In the genomic region with DNA sequence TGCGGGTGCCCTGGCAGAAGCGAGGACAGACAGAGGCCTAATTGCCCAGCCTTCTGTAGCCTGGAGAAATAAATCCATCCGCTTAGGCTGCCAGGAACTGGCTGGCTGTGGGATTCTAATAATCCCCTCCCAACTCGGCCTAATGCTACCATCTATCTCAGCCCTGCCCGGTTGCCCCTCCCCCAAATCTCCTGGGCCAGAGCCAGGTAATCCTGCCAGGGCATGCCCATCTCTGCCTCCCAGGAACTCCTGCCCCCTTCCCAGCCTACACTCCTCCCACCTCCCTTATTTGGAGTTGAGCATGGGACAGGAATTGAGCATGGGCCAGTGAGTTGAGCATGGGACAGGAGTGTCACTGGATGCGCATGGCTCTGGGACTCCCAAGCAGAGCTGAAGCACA, we compare ENCODE assay signal across 11 mouse cellular contexts. TPM values are rescaled to one million over a fixed set of nuclear protein-coding genes. Genes with fewer than 3 reads are reported as not detected.
A peak's percentile ranks its signal among the peaks of the same experiment; 100 is the strongest.
DNase-seq lines count a peak whose midpoint lies in the region; ATAC-seq and TF ChIP-seq lines count a peak whose summit lies in the region.
"Had no signal": no experiment of that assay in that cellular context is flagged by ENCODE, and none has a peak within 500 bp of the region (broad histone marks: within the 10 kb centered on the region; RNA-seq: fewer than 3 reads in every experiment).

No protein-coding gene starts in this region.

- ATAC-seq in forebrain, embryonic 14.5 days: peak; percentile 27

- H3K36me3 ChIP-seq in forebrain, embryonic 14.5 days (ENCODE audit: control insufficient read depth, insufficient read depth, low read length): 0 out of 2 replicates have a peak, but pooled peaks cover 3% of the 10 kb centered on the region

- TF ChIP-seq CTCF in lung, adult 2 months (IDR thresholded peaks at IDR 0.05; ENCODE audit: insufficient read depth, low read length): no peak

- H3K9ac ChIP-seq in forebrain, embryonic 14.5 days (ENCODE audit: low read length): no peak overlapping the region
- H3K9ac ChIP-seq: heart, embryonic 13.5 days had no signal

- H3K4me1 ChIP-seq in lung, adult 2 months (ENCODE audit: control insufficient read depth, insufficient read depth, low read length): no peaks in the 10 kb centered on the region
- peaks cover 30% of the 10 kb centered on the region for H3K4me1 ChIP-seq in forebrain, embryonic 14.5 days (ENCODE audit: control insufficient read depth, insufficient read depth, low read length)

- no peak overlapping the region for H3K4me3 ChIP-seq in lung, adult 2 months (replicated peaks; ENCODE audit: extremely low read depth, low read depth, low read length)
- no peak overlapping the region for H3K4me3 ChIP-seq in forebrain, embryonic 14.5 days (ENCODE audit: low read depth, low read length)
- H3K4me3 ChIP-seq: heart, embryonic 13.5 days; myocyte had no signal

- WGBS in lung, adult 2 months: 55% methylated on average over 6 of the region's 6 CpGs
- 19% methylated on average over 6 of the region's 6 CpGs for WGBS in forebrain, embryonic 14.5 days

- DNase-seq in cerebellum, postnatal 10 days: peak; percentile 83 to 90
- DNase-seq in cerebellum, postnatal 36 days: no peak
- DNase-seq in lung, postnatal 10 days: peak; percentile 42
- no peak for DNase-seq in lung, adult 2 months
- peak; percentile 71 for DNase-seq in forebrain, embryonic 14.5 days (ENCODE audit: low spot score)
- DNase-seq in retina, adult 2 months (ENCODE audit: low read depth, low spot score): peak; percentile 93
- DNase-seq in adrenal gland, postnatal 4 days (ENCODE audit: low spot score in 2 of 2): no peak
- DNase-seq in adrenal gland, adult 8-10 months: no peak

- H3K9me3 ChIP-seq in forebrain, embryonic 14.5 days (replicated peaks; ENCODE audit: control insufficient read depth, low read length): no peaks in the 10 kb centered on the region
- H3K9me3 ChIP-seq: heart, embryonic 13.5 days had no signal

- 0 out of 2 replicates have a peak overlapping the region, but pooled peaks have one; percentile 27 for H3K27ac ChIP-seq in forebrain, embryonic 14.5 days (ENCODE audit: low read depth, low read length)
- H3K27ac ChIP-seq: heart, embryonic 13.5 days had no signal

- TF ChIP-seq POLR2A in lung, adult 2 months (IDR thresholded peaks at IDR 0.05; ENCODE audit: borderline replicate concordance, extremely low read depth, low read depth, low read length): no peak

- H3K27me3 ChIP-seq in forebrain, embryonic 14.5 days (replicated peaks; ENCODE audit: control insufficient read depth, insufficient read depth, low read length): no peaks in the 10 kb centered on the region
- H3K27me3 ChIP-seq: heart, embryonic 13.5 days had no signal

- H3K4me2 ChIP-seq in forebrain, embryonic 14.5 days (ENCODE audit: low read length): no peak overlapping the region
- H3K4me2 ChIP-seq: heart, embryonic 13.5 days had no signal

RNA-seq across cellular contexts. Expression of gene Klhl35, which starts 36.0 kb away (rescaled TPM):
- polyA plus RNA-seq in lung, adult 2 months (2012; rRNA removed): 0.80 and 0.89 TPM in 2 replicates
- 3.8 and 4.5 TPM in 2 replicates for polyA plus RNA-seq in forebrain, embryonic 14.5 days (2014; fragmentation: Nextera tagmentation; extraction: Ambion mirVana)
- total RNA-seq in adrenal gland, postnatal 4 days (2021): 1 to 10 TPM; 2.1 to 3.6 TPM
- 1 to 10 TPM in 1 of 4 experiments, under 1 TPM in 3; 0.38 to 1.2 (median 0.75) TPM for total RNA-seq in adrenal gland, adult 8-10 months (2022)
- total RNA-seq: common myeloid progenitor, adult 5-6 weeks had no signal
- polyA plus RNA-seq: myocyte had no signal

RNA-seq across cellular contexts. Expression of gene Gdpd5, which starts 48.6 kb away (rescaled TPM):
- polyA plus RNA-seq in lung, adult 2 months (2012; rRNA removed): 26.5 and 27.2 TPM in 2 replicates
- 26.8 and 34.5 TPM in 2 replicates for polyA plus RNA-seq in forebrain, embryonic 14.5 days (2014; fragmentation: Nextera tagmentation; extraction: Ambion mirVana)
- 10 to 100 TPM; 18.4 to 23.4 TPM for total RNA-seq in adrenal gland, postnatal 4 days (2021)
- total RNA-seq in adrenal gland, adult 8-10 months (2022): 10 to 100 TPM in 3 of 4 experiments, 1 to 10 TPM in 1; 9.2 to 16.4 (median 13.9) TPM
- total RNA-seq: common myeloid progenitor, adult 5-6 weeks had no signal

RNA-seq across cellular contexts. Expression of gene Rps3, which starts 53.8 kb away (rescaled TPM):
- 206 and 308 TPM in 2 replicates for polyA plus RNA-seq in lung, adult 2 months (2012; rRNA removed)
- 577 and 687 TPM in 2 replicates for polyA plus RNA-seq in forebrain, embryonic 14.5 days (2014; fragmentation: Nextera tagmentation; extraction: Ambion mirVana)
- total RNA-seq in adrenal gland, postnatal 4 days (2021): 100 to 1,000 TPM; 720 TPM
- total RNA-seq in adrenal gland, adult 8-10 months (2022): 100 to 1,000 TPM; 533 to 601 (median 565) TPM

Comparison
In these comparisons a context has a peak if more than half of its experiments do, and no peak if none do; other contexts are left out.
1. DNase-seq: peak in cerebellum, postnatal 10 days (2 of 2), lung, postnatal 10 days (single experiment), forebrain, embryonic 14.5 days (single experiment) and retina, adult 2 months (single experiment); none in cerebellum, postnatal 36 days (0 of 2), lung, adult 2 months (single experiment), adrenal gland, postnatal 4 days (0 of 2) and adrenal gland, adult 8-10 months (single experiment).